Mouse (Mus musculus): ENCODE measurements around the gene Slc22a12.

- TF ChIP-seq POLR2A (IDR thresholded peaks at IDR 0.05; ENCODE audit: borderline replicate concordance, extremely low read depth, low read depth, low read length) (no peak), CTCF (IDR thresholded peaks at IDR 0.05; ENCODE audit: insufficient read depth, low read length) (no peak)
These were observed 42.8 kb downstream of the Slc22a12 start for GRCm38 (mm10) chr19:6499860-6500635.

Measured in lung, adult 2 months (tissue).